In genomic region chr14:47241046-47241445, GRCm38 (mm10) we compare ENCODE assay signal across 21 mouse cellular contexts. TPM values are rescaled to one million over a fixed set of nuclear protein-coding genes. Genes with fewer than 3 reads are reported as not detected.
A peak's percentile ranks its signal among the peaks of the same experiment; 100 is the strongest.
DNase-seq lines count a peak whose midpoint lies in the region; ATAC-seq and TF ChIP-seq lines count a peak whose summit lies in the region.
"Had no signal": no experiment of that assay in that cellular context is flagged by ENCODE, and none has a peak within 500 bp of the region (broad histone marks: within the 10 kb centered on the region; RNA-seq: fewer than 3 reads in every experiment).

No protein-coding gene starts in this region.

- H3K36me3 ChIP-seq in spleen, adult 2 months (ENCODE audit: control insufficient read depth, insufficient read depth, low read length): peaks cover 11% of the 10 kb centered on the region
- peaks cover 58% of the 10 kb centered on the region for H3K36me3 ChIP-seq in liver, embryonic 13.5 days

- no peaks in the 10 kb centered on the region for H3K9me3 ChIP-seq in liver, embryonic 13.5 days (replicated peaks)
- H3K9me3 ChIP-seq: forebrain, embryonic 12.5 days; hindbrain, embryonic 12.5 days; kidney, embryonic 15.5 days; limb, embryonic 13.5 days; midbrain, embryonic 12.5 days had no signal

- H3K4me2 ChIP-seq in liver, embryonic 13.5 days: peak overlapping the region; percentile 55
- H3K4me2 ChIP-seq: forebrain, embryonic 12.5 days; hindbrain, embryonic 12.5 days; kidney, embryonic 15.5 days; limb, embryonic 13.5 days; lung, embryonic 14.5 days; midbrain, embryonic 12.5 days; neural tube, embryonic 15.5 days had no signal

- TF ChIP-seq CTCF in spleen, adult 2 months (IDR thresholded peaks at IDR 0.05; ENCODE audit: extremely low read depth, insufficient read depth, insufficient read length, insufficient replicate concordance): no peak
- TF ChIP-seq CTCF in gastrocnemius, adult 2 months (IDR thresholded peaks at IDR 0.05): no peak

- intact Hi-C loops in heart, postnatal 14 days (cut with DNase I): no loop called here
- intact Hi-C loops in left cerebral cortex, postnatal 36 days (cut with DNase I): no loop called here
- intact Hi-C loops in gastrocnemius, adult 2 months (cut with DNase I): no loop called here

- peak; percentile 35 for ATAC-seq in liver, embryonic 13.5 days (ENCODE audit: low read depth)

- no peak for TF ChIP-seq POLR2A in spleen, adult 2 months (IDR thresholded peaks at IDR 0.05; ENCODE audit: low read depth, low read length)

- DNase-seq in heart, adult 11 months: peak; percentile 68
- DNase-seq in heart, postnatal 14 days: no peak
- no peak for DNase-seq in spleen, adult 2 months (ENCODE audit: low read depth in 1 of 2, low spot score in 2 of 2)
- DNase-seq in spleen, postnatal 36 days (ENCODE audit: low spot score in 2 of 2): no peak
- no peak for DNase-seq in liver, embryonic 13.5 days
- DNase-seq in gastrocnemius, adult 18-20 months (ENCODE audit: low spot score): no peak
- DNase-seq in left cerebral cortex, postnatal 36 days (ENCODE audit: low spot score in 2 of 2): no peak
- DNase-seq in gastrocnemius, adult 2 months: no peak
- DNase-seq: adrenal gland, postnatal 25 days; cerebellum, adult 9-10 months; gastrocnemius, postnatal 10 days; kidney, adult 11 months; kidney, postnatal 36 days; lung, embryonic 14.5 days; lung, postnatal 4 days had no signal

- no peak overlapping the region for H3K4me3 ChIP-seq in spleen, adult 2 months (ENCODE audit: extremely low read depth, insufficient read depth, insufficient read length)
- no peak overlapping the region for H3K4me3 ChIP-seq in liver, embryonic 13.5 days (replicated peaks)
- H3K4me3 ChIP-seq in gastrocnemius, adult 2 months: no peak overlapping the region
- H3K4me3 ChIP-seq: forebrain, embryonic 12.5 days; hindbrain, embryonic 12.5 days; kidney, embryonic 15.5 days; limb, embryonic 13.5 days; midbrain, embryonic 12.5 days; neural tube, embryonic 15.5 days had no signal

- H3K27ac ChIP-seq in spleen, adult 2 months (ENCODE audit: insufficient read depth, low read length): peak overlapping the region; percentile 54; the same call in 1 of the 2 replicates
- peak overlapping the region; percentile 96 for H3K27ac ChIP-seq in liver, embryonic 13.5 days
- no peak overlapping the region for H3K27ac ChIP-seq in gastrocnemius, adult 2 months
- H3K27ac ChIP-seq: forebrain, embryonic 12.5 days; hindbrain, embryonic 12.5 days; kidney, embryonic 15.5 days; limb, embryonic 13.5 days; midbrain, embryonic 12.5 days; neural tube, embryonic 15.5 days had no signal

- H3K9ac ChIP-seq in liver, embryonic 13.5 days: peak overlapping the region; percentile 51; the same call in 1 of the 2 replicates
- H3K9ac ChIP-seq: forebrain, embryonic 12.5 days; hindbrain, embryonic 12.5 days; kidney, embryonic 15.5 days; limb, embryonic 13.5 days; lung, embryonic 14.5 days; midbrain, embryonic 12.5 days; neural tube, embryonic 15.5 days had no signal

- no peaks in the 10 kb centered on the region for H3K4me1 ChIP-seq in spleen, adult 2 months (ENCODE audit: control insufficient read depth, insufficient read depth, insufficient read length)
- H3K4me1 ChIP-seq in liver, embryonic 13.5 days (replicated peaks): peaks cover 41% of the 10 kb centered on the region
- H3K4me1 ChIP-seq: forebrain, embryonic 12.5 days; hindbrain, embryonic 12.5 days; kidney, embryonic 15.5 days; limb, embryonic 13.5 days; midbrain, embryonic 12.5 days; neural tube, embryonic 15.5 days had no signal

- 93% methylated on average over 6 of the region's 6 CpGs for WGBS in spleen, adult 2 months
- WGBS in liver, embryonic 13.5 days (ENCODE audit: insufficient replicate concordance): 72% methylated on average over 6 of the region's 6 CpGs

- no peaks in the 10 kb centered on the region for H3K27me3 ChIP-seq in spleen, adult 2 months (ENCODE audit: control insufficient read depth, insufficient read depth, low read length)
- no peaks in the 10 kb centered on the region for H3K27me3 ChIP-seq in liver, embryonic 13.5 days
- H3K27me3 ChIP-seq: forebrain, embryonic 12.5 days; hindbrain, embryonic 12.5 days; kidney, embryonic 15.5 days; limb, embryonic 13.5 days; midbrain, embryonic 12.5 days; neural tube, embryonic 15.5 days had no signal

RNA-seq across cellular contexts. Expression of gene Wdhd1, which starts 35.6 kb away (rescaled TPM):
- 1 to 10 TPM; 1.5 to 2.0 TPM for total RNA-seq in heart, postnatal 14 days (2021)
- polyA plus RNA-seq in spleen, adult 2 months (2012; rRNA removed): 2.7 and 2.9 TPM in 2 replicates
- polyA plus RNA-seq in liver, embryonic 13.5 days (2015; fragmentation: Nextera tagmentation; extraction: Ambion mirVana): 38.9 and 45.9 TPM in 2 replicates
- under 1 TPM; 0.40 to 0.53 TPM for total RNA-seq in gastrocnemius, adult 18-20 months (2021)
- total RNA-seq in left cerebral cortex, postnatal 36 days (2021): 1 to 10 TPM; 4.2 to 5.9 TPM
- total RNA-seq in gastrocnemius, adult 2 months (2021): 1 to 10 TPM in 1 of 2 experiments, under 1 TPM in 1; 0.31 to 1.6 TPM

RNA-seq across cellular contexts. Expression of gene Socs4, which starts 35.7 kb away (rescaled TPM):
- total RNA-seq in heart, postnatal 14 days (2021): 10 to 100 TPM; 16.3 to 20.0 TPM
- 2.4 and 2.7 TPM in 2 replicates for polyA plus RNA-seq in spleen, adult 2 months (2012; rRNA removed)
- 2.3 and 2.7 TPM in 2 replicates for polyA plus RNA-seq in liver, embryonic 13.5 days (2015; fragmentation: Nextera tagmentation; extraction: Ambion mirVana)
- total RNA-seq in gastrocnemius, adult 18-20 months (2021): 1 to 10 TPM; 6.9 to 9.3 TPM
- 10 to 100 TPM; 11.5 to 11.6 TPM for total RNA-seq in left cerebral cortex, postnatal 36 days (2021)
- total RNA-seq in gastrocnemius, adult 2 months (2021): 10 to 100 TPM in 1 of 2 experiments, 1 to 10 TPM in 1; 6.3 to 11.3 TPM

RNA-seq across cellular contexts. Expression of gene Gch1, which starts 51.8 kb away (rescaled TPM):
- 1 to 10 TPM; 8.0 to 8.1 TPM for total RNA-seq in heart, postnatal 14 days (2021)
- polyA plus RNA-seq in spleen, adult 2 months (2012; rRNA removed): 14.8 and 16.1 TPM in 2 replicates
- 3.2 and 3.9 TPM in 2 replicates for polyA plus RNA-seq in liver, embryonic 13.5 days (2015; fragmentation: Nextera tagmentation; extraction: Ambion mirVana)
- total RNA-seq in gastrocnemius, adult 18-20 months (2021): 1 to 10 TPM; 1.9 to 3.6 TPM
- 1 to 10 TPM; 1.1 to 1.5 TPM for total RNA-seq in left cerebral cortex, postnatal 36 days (2021)
- 1 to 10 TPM; 2.3 to 3.0 TPM for total RNA-seq in gastrocnemius, adult 2 months (2021)

RNA-seq across cellular contexts. Expression of gene Mapk1ip1l, which starts 57.0 kb away (rescaled TPM):
- 10 to 100 TPM; 36.9 to 40.7 TPM for total RNA-seq in heart, postnatal 14 days (2021)
- 38.1 and 40.4 TPM in 2 replicates for polyA plus RNA-seq in spleen, adult 2 months (2012; rRNA removed)
- 28.7 and 36.8 TPM in 2 replicates for polyA plus RNA-seq in liver, embryonic 13.5 days (2015; fragmentation: Nextera tagmentation; extraction: Ambion mirVana)
- 10 to 100 TPM; 24.2 to 24.6 TPM for total RNA-seq in gastrocnemius, adult 18-20 months (2021)
- 10 to 100 TPM; 42.6 to 54.0 TPM for total RNA-seq in left cerebral cortex, postnatal 36 days (2021)
- total RNA-seq in gastrocnemius, adult 2 months (2021): 10 to 100 TPM; 27.8 to 28.1 TPM
